Mouse (Mus musculus): ENCODE data around the gene Slc2a3.
"Not testable (repeated sequence)": the region's sequence is repeated elsewhere in the genome, so short reads cannot be mapped to it uniquely, and the experiment has no call there.

Slc2a3 gene

DNA sequence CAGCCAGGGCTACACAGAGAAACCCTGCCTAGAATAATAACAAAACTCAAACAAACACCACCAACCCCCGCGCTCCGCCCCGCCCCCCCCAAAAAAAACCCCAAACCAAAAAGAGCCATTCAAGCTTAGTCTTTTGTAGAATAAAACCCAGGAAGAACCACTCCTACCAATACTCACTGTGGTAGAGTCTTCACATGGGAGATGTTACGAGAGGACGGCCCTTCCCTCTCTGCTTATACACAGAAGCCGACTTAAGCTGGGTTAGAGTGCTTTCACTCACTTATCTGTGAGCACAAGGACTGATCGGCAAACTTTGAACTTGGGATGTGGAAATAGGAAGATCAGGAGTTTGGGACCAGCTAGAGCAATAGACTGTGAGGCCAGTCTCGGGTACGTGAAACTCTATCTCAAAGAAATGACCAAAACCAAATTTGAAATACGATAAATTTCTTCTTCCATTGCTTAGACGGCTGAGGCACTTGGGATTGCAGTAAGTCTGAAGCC lies 95.1 kb downstream of the Slc2a3 start:
- no peak for DNase-seq

DNA sequence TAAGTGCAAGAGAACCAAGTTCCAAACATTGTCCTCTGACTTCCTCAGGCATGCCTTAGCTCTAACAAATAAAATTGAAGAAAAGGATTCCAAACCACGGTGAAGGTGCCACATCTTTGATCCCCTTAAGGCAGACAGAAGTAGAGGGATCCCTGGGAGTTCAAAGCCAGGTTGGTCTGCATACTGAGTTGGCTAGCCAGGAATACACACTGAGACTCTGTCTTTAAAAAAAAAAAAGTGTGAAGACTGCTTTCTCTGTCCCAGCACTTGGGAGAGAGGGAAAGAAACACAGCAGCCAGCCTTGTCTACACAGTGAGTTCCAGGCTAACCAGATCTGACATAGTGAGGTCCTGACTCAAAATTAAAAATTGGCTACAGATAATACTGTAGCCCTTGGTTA lies 97.7 kb downstream of the Slc2a3 start:
- no peak for DNase-seq

- no peak for DNase-seq
Observed at GRCm38 (mm10) chr6:122703251-122703650, 98.2 kb downstream of the Slc2a3 start.

DNA sequence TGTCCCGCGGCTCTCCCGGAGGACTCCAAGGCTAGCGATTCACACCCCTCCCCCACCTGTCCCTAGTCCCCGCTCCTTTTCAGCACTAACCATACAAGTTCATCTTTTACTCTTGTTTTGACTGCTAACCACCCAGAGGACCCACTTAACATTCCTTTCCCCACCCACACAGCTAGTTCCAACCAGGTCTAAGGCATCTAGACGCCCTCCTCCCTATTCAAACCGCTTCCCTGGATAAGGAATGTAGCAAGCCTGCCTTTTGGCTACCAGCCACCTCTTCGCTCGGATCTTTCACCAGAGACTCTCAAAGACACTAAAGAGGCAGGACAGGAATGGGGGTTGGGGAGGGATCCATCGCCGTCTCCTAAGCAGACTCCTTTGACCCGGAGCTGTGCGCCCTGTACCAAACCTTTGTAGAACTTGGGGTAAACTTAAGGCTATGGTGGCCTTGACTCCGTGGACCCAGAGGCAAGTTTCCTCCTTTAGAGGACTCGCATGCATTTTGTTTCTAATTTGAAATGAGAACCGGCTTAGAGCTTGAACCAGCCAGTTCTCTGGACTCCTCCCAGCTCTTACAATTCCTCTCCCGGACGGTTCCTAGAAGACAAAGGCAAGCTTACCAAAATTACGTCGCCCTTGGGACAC lies 98.8 kb downstream of the Slc2a3 start:
- no peak for DNase-seq

DNA sequence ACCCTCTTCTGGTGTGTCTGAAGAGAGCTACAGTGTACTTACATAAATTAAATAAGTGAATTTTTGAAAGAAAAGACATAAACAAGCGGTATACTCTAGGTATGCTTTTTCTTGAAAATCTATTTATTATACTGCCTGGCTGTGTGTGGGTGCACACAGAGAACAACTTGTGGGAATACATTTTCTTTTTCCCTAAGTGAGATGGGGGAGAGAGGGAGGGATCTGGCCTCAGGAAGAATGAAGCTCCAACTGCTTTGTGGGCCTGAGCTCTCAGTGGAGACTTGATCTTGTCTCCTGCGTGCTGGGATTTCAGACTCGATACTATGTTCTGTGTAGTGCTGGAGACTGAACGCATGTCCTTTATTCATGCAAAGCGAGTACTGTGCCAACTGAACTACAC lies 99.6 kb downstream of the Slc2a3 start:
- DNase-seq = no peak

GRCm38 (mm10) chr6:122699628-122700027 lies 101.8 kb downstream of the Slc2a3 start:
- DNase-seq = not testable (repeated sequence)

- no peak for DNase-seq
Observed at GRCm38 (mm10) chr6:122695398-122695797, 106.0 kb downstream of the Slc2a3 start.

GRCm38 (mm10) chr6:122690082-122690481 lies 111.4 kb downstream of the Slc2a3 start:
- no peak for DNase-seq

DNA sequence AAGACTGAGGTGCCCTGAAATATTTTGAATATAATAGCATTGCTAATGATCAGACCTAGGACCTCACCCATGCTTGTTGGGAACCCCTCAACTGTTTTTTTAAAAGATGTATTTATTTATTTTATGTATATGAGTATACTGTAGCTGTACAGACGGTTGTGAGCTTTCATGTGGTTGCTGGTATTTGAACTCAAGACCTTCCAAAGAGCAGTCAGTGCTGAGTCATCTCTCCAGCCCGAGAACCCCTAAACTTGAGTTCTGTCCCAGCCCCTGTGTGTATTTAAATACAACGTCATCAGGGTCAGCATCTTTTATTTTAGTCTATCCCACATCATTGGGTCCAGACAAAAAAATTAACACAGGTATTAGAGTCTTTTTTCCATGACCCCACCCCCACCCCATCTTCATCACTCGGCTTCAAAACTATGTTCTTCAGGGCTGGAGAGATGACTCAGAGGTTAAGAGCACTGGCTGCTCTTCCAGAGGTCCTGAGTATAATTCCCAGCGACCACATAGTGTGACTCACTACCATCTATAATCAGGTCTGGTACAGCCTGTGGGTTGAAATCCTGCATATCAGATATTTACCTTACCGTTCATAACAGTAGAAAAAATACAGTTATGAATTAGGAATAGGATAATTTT lies 111.9 kb downstream of the Slc2a3 start:
- DNase-seq = no peak

DNA sequence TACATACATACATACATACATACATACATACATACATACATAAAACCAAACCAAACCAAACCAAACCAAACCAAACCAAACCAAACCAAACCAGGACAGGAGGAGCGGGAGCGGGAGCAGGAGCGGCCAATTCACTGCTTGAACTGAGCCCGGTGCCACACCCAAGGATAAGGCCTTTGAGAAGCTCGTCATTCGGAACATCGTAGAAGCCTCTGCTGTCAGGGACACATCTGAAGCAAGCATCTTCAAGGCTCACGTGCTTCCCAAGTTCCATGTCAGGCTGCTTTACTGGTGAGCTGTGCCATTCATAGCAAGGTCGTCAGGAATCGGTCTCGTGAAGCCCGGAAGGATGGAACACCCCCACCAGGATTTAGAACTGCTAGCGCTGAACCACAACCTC lies 114.7 kb downstream of the Slc2a3 start:
- no peak for DNase-seq

DNA sequence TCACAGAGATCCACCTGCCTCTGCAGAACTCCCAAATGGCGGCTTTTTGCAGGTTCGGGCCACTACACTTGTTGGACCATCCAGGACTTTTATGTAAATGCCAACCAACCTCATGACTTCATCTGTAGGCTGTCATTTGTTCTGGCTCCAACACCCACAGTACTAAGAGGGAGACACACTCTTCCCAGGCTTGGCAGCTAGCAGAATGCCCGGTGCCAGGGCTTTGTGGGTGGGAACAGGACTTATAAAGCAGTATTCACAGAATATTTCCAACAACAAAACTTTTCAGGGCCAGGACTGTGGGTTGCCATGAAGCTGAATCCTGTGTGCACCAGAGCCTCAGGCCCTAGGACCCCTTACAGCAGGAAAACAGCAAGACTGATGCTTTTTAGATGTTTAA lies 118.8 kb downstream of the Slc2a3 start:
- no peak for DNase-seq
